Comparison of ENCODE assay signal across 15 mouse cellular contexts in genomic region chr3:36834426-36834825, GRCm38 (mm10).
"Had no signal": no experiment of that assay in that cellular context is flagged by ENCODE, and none has a peak within 500 bp of the region (broad histone marks: within the 10 kb centered on the region; RNA-seq: fewer than 3 reads in every experiment).

No protein-coding gene starts in this region.

- H3K4me3 ChIP-seq: neural tube, embryonic 15.5 days; stomach, embryonic 15.5 days had no signal

- H3K9me3 ChIP-seq: neural tube, embryonic 15.5 days; stomach, embryonic 15.5 days had no signal

- H3K4me1 ChIP-seq: stomach, embryonic 15.5 days had no signal

- H3K27me3 ChIP-seq: neural tube, embryonic 15.5 days; stomach, embryonic 15.5 days had no signal

- H3K27ac ChIP-seq: stomach, embryonic 15.5 days; stomach, postnatal 0 days had no signal

- H3K36me3 ChIP-seq: neural tube, embryonic 15.5 days; stomach, embryonic 15.5 days had no signal

- DNase-seq: retina, postnatal 1 day; right cerebral cortex, adult 18-20 months; right cerebral cortex, postnatal 14 days; right cerebral cortex, postnatal 25 days; right cerebral cortex, postnatal 4 days; spleen, adult 18-20 months; thymus, adult 18-20 months; thymus, adult 2 months; thymus, postnatal 14 days; thymus, postnatal 25 days; thymus, postnatal 36 days; thymus, postnatal 4 days had no signal

- H3K4me2 ChIP-seq: neural tube, embryonic 15.5 days; stomach, embryonic 15.5 days had no signal

- H3K9ac ChIP-seq: neural tube, embryonic 15.5 days; stomach, embryonic 15.5 days had no signal
